Mouse (Mus musculus) yolk sac, embryonic 10.5 days (tissue): ENCODE results near the gene Jmjd1c.

Source experiments
- DNase-seq: peaks from one replicate; pipeline ENCODE4 v3.0.0-alpha.2; 2017; ENCODE audit warnings: low spot score

Jmjd1c gene

GRCm38 (mm10) chr10:67072600-67072999 is 23.3 kb upstream of the Jmjd1c start:
- no peak for DNase-seq

- DNase-seq, result no peak
Measured at GRCm38 (mm10) chr10:67073577-67073976, 22.3 kb upstream of the Jmjd1c start.

GRCm38 (mm10) chr10:67075931-67076878 is 19.7 kb upstream of the Jmjd1c start:
- DNase-seq, result no peak

GRCm38 (mm10) chr10:67079030-67079429 is 16.9 kb upstream of the Jmjd1c start:
- no peak for DNase-seq

- no peak for DNase-seq
Measured at GRCm38 (mm10) chr10:67081206-67082007, 14.5 kb upstream of the Jmjd1c start.

- no peak for DNase-seq
Measured at GRCm38 (mm10) chr10:67082531-67082930, 13.4 kb upstream of the Jmjd1c start.

GRCm38 (mm10) chr10:67083446-67084166 is 12.3 kb upstream of the Jmjd1c start:
- DNase-seq, result no peak

GRCm38 (mm10) chr10:67085124-67085523 is 10.8 kb upstream of the Jmjd1c start:
- DNase-seq, result no peak

- DNase-seq, result no peak
Measured at GRCm38 (mm10) chr10:67085916-67086315, 10.0 kb upstream of the Jmjd1c start.

GRCm38 (mm10) chr10:67087447-67088226 is 8.3 kb upstream of the Jmjd1c start:
- no peak for DNase-seq

GRCm38 (mm10) chr10:67090611-67091010 is 5.3 kb upstream of the Jmjd1c start:
- DNase-seq, result no peak

- DNase-seq, result no peak
Measured at GRCm38 (mm10) chr10:67094922-67095321, 1.0 kb upstream of the Jmjd1c start.

GRCm38 (mm10) chr10:67096621-67097436 is 904 bp downstream of the Jmjd1c start, which contains the start of gene Reep3:
Gene Reep3, minus strand, starts transcription at chr10:67096945.
- peak; percentile 72 for DNase-seq

GRCm38 (mm10) chr10:67097437-67098150 is 1.7 kb downstream of the Jmjd1c start:
- DNase-seq, result no peak

GRCm38 (mm10) chr10:67098408-67099050 is 2.6 kb downstream of the Jmjd1c start:
- no peak for DNase-seq

- no peak for DNase-seq
Measured at GRCm38 (mm10) chr10:67099183-67099929, 3.4 kb downstream of the Jmjd1c start.

GRCm38 (mm10) chr10:67100011-67100661 is 4.2 kb downstream of the Jmjd1c start:
- DNase-seq, result no peak

GRCm38 (mm10) chr10:67100831-67101251 is 4.9 kb downstream of the Jmjd1c start:
- DNase-seq, result no peak
